Mouse (Mus musculus) neural tube, embryonic 14.5 days (tissue): ENCODE data around the gene Ghrhr. TPM values are rescaled to one million over a fixed set of nuclear protein-coding genes. Genes with fewer than 3 reads are reported as not detected.

Experiments used
- ATAC-seq: fragments of 200-750 bp; cut with Nextera tagmentation; 2 replicates; pipeline ENCODE4 v1.8.0; 2017; ENCODE audit warnings: low read depth, mild to moderate bottlenecking, moderate TSS enrichment, moderate library complexity
- H3K27ac ChIP-seq: fragments of 300-500 bp; sonication (generic); 2 replicates; pipeline ENCODE4 v1.5.1; 2014; ENCODE audit warnings: low read depth, mild to moderate bottlenecking, control low read depth, low read length, moderate library complexity, mixed read lengths
- H3K27me3 ChIP-seq: fragments of 300-500 bp; sonication (generic); 2 replicates; pipeline ENCODE4 v1.6.1; 2014; ENCODE audit warnings: low read length; ENCODE audit not compliant: control insufficient read depth, insufficient read depth
- H3K36me3 ChIP-seq: fragments of 300-500 bp; sonication (generic); 2 replicates; pipeline ENCODE4 v1.6.1; 2014; ENCODE audit warnings: low read length, mixed read lengths; ENCODE audit not compliant: control insufficient read depth, insufficient read depth
- H3K4me1 ChIP-seq: fragments of 300-500 bp; sonication (generic); 2 replicates; pipeline ENCODE4 v1.6.1; 2014; ENCODE audit warnings: low read length; ENCODE audit not compliant: control insufficient read depth, insufficient read depth
- H3K4me2 ChIP-seq: fragments of 300-500 bp; sonication (generic); 2 replicates; pipeline ENCODE4 v1.6.1; 2014; ENCODE audit warnings: mild to moderate bottlenecking, low read depth, low read length, control low read depth
- H3K4me3 ChIP-seq: fragments of 300-500 bp; sonication (generic); 2 replicates; pipeline ENCODE4 v1.5.1; 2014; ENCODE audit warnings: low read depth, low read length, control low read depth, mixed read lengths
- H3K9ac ChIP-seq: fragments of 300-500 bp; sonication (generic); replicated peaks from 2 replicates; pipeline ENCODE4 v1.6.1; 2014; ENCODE audit warnings: low read depth, mild to moderate bottlenecking, control low read depth, low read length, mixed read lengths
- H3K9me3 ChIP-seq: fragments of 300-500 bp; sonication (generic); 2 replicates; pipeline ENCODE4 v1.6.1; 2016; ENCODE audit warnings: low read length; ENCODE audit not compliant: control insufficient read depth
- WGBS: fragments of 180-500 bp; shearing (Covaris S2); extraction: QIAGEN DNeasy Blood & Tissue Kit; methylation state at CpG from one replicate; pipeline ENCODE4 v1.1.7; 2014; 5-methylcytosine and 5-hydroxymethylcytosine counted together
- polyA plus RNA-seq: library from polyadenylated mRNA; unstranded; fragments of >200 nt; fragmentation: Nextera tagmentation; extraction: Ambion mirVana; gene quantifications from 2 replicates; pipeline ENCODE4 v1.2.1, GENCODE M21; 2014

The Ghrhr gene
- polyA plus RNA-seq, 1 experiment from 2014 or later, result not detected

- Histone ChIP-seq H3K4me3 (no peak overlapping the region), H3K4me2 (no peak overlapping the region), H3K27ac (no peak overlapping the region), H3K4me1 (no peaks in the 10 kb centered on the region), H3K9ac (no peak overlapping the region), H3K9me3 (no peaks in the 10 kb centered on the region; the same call in 1 of the 2 replicates), H3K27me3 (no peaks in the 10 kb centered on the region), H3K36me3 (no peaks in the 10 kb centered on the region)
- ATAC-seq, result no peak
- WGBS, result 89% methylated on average over 5 of the region's 5 CpGs
Measured at GRCm38 (mm10) chr6:55347711-55348571, 28.2 kb upstream of the Ghrhr start.

- no peaks in the 10 kb centered on the region for H3K36me3 ChIP-seq
- H3K27ac ChIP-seq, result no peak overlapping the region
- H3K9ac ChIP-seq, result no peak overlapping the region
- no peaks in the 10 kb centered on the region for H3K27me3 ChIP-seq
- H3K4me1 ChIP-seq, result no peaks in the 10 kb centered on the region
- no peak for ATAC-seq
- H3K4me2 ChIP-seq, result no peak overlapping the region
- no peak overlapping the region for H3K4me3 ChIP-seq
- no peaks in the 10 kb centered on the region; the same call in 1 of the 2 replicates for H3K9me3 ChIP-seq
- 93% methylated on average over 4 of the region's 4 CpGs for whole genome bisulfite sequencing
Measured at GRCm38 (mm10) chr6:55349231-55349630, 26.9 kb upstream of the Ghrhr start.

GRCm38 (mm10) chr6:55350383-55350952 lies 25.6 kb upstream of the Ghrhr start:
- no peak overlapping the region for H3K4me3 ChIP-seq
- ATAC-seq, result no peak
- no peak overlapping the region for H3K4me2 ChIP-seq
- H3K27ac ChIP-seq, result no peak overlapping the region
- no peaks in the 10 kb centered on the region; the same call in 1 of the 2 replicates for H3K9me3 ChIP-seq
- H3K9ac ChIP-seq, result no peak overlapping the region
- no peaks in the 10 kb centered on the region for H3K27me3 ChIP-seq
- no peaks in the 10 kb centered on the region for H3K4me1 ChIP-seq
- no peaks in the 10 kb centered on the region for H3K36me3 ChIP-seq
- WGBS, result 95% methylated on average over 6 of the region's 6 CpGs

GRCm38 (mm10) chr6:55351712-55352111 lies 24.4 kb upstream of the Ghrhr start:
- no peak for ATAC-seq
- H3K27me3 ChIP-seq, result no peaks in the 10 kb centered on the region
- no peak overlapping the region for H3K9ac ChIP-seq
- H3K4me2 ChIP-seq, result no peak overlapping the region
- H3K9me3 ChIP-seq, result no peaks in the 10 kb centered on the region; the same call in 1 of the 2 replicates
- no peaks in the 10 kb centered on the region for H3K4me1 ChIP-seq
- H3K36me3 ChIP-seq, result no peaks in the 10 kb centered on the region
- WGBS, result 68% methylated on average over 7 of the region's 7 CpGs
- no peak overlapping the region for H3K4me3 ChIP-seq
- no peak overlapping the region for H3K27ac ChIP-seq

- Histone ChIP-seq H3K4me2 (no peak overlapping the region), H3K4me1 (no peaks in the 10 kb centered on the region), H3K36me3 (no peaks in the 10 kb centered on the region), H3K4me3 (no peak overlapping the region), H3K9ac (no peak overlapping the region), H3K27ac (no peak overlapping the region), H3K9me3 (no peaks in the 10 kb centered on the region; the same call in 1 of the 2 replicates), H3K27me3 (no peaks in the 10 kb centered on the region)
- 89% methylated on average over 12 of the region's 12 CpGs for WGBS
- ATAC-seq, result no peak
Measured at GRCm38 (mm10) chr6:55353711-55354445, 22.2 kb upstream of the Ghrhr start.

GRCm38 (mm10) chr6:55354456-55355117 lies 21.5 kb upstream of the Ghrhr start:
- Histone ChIP-seq H3K4me3 (no peak overlapping the region), H3K9me3 (no peaks in the 10 kb centered on the region; the same call in 1 of the 2 replicates), H3K9ac (no peak overlapping the region), H3K27me3 (no peaks in the 10 kb centered on the region), H3K36me3 (no peaks in the 10 kb centered on the region), H3K4me2 (no peak overlapping the region), H3K4me1 (no peaks in the 10 kb centered on the region), H3K27ac (no peak overlapping the region)
- 60% methylated on average over 4 of the region's 4 CpGs for WGBS
- no peak for ATAC-seq

GRCm38 (mm10) chr6:55355575-55355974 lies 20.5 kb upstream of the Ghrhr start:
- H3K36me3 ChIP-seq, result no peaks in the 10 kb centered on the region
- no peaks in the 10 kb centered on the region for H3K9me3 ChIP-seq
- no peak overlapping the region for H3K27ac ChIP-seq
- H3K4me2 ChIP-seq, result no peak overlapping the region
- no peaks in the 10 kb centered on the region for H3K4me1 ChIP-seq
- no peak overlapping the region for H3K9ac ChIP-seq
- no peaks in the 10 kb centered on the region for H3K27me3 ChIP-seq
- no peak for ATAC-seq
- H3K4me3 ChIP-seq, result no peak overlapping the region
- 90% methylated on average over 7 of the region's 7 CpGs for WGBS

GRCm38 (mm10) chr6:55356017-55356703 lies 19.9 kb upstream of the Ghrhr start:
- WGBS, result 76% methylated on average over 5 of the region's 5 CpGs
- H3K4me1 ChIP-seq, result no peaks in the 10 kb centered on the region
- H3K27ac ChIP-seq, result no peak overlapping the region
- no peaks in the 10 kb centered on the region for H3K36me3 ChIP-seq
- H3K27me3 ChIP-seq, result no peaks in the 10 kb centered on the region
- no peak overlapping the region for H3K9ac ChIP-seq
- no peak overlapping the region for H3K4me2 ChIP-seq
- no peak overlapping the region for H3K4me3 ChIP-seq
- H3K9me3 ChIP-seq, result no peaks in the 10 kb centered on the region
- no peak for ATAC-seq
